Mouse (Mus musculus) midbrain, postnatal 0 days (tissue): ENCODE measurements at regions not wholly inside any gene's neighbourhood (a gene's known extent, or its start where the extent isn't known, plus 50 kb on each side); places are given as distances from the start of the nearest gene placed in this dataset.

Experiments used
- ATAC-seq: fragments of 200-750 bp; cut with Nextera tagmentation; 2 replicates; pipeline ENCODE4 v1.8.0; 2017; ENCODE audit warnings: moderate number of reproducible peaks, mild to moderate bottlenecking, moderate TSS enrichment, moderate library complexity; ENCODE audit not compliant: low FRiP score
- DNase-seq: peaks from one replicate; pipeline ENCODE4 v3.0.0-alpha.2; 2015; ENCODE audit warnings: low spot score
- H3K27ac ChIP-seq: fragments of 300-500 bp; sonication (generic); 2 replicates; pipeline ENCODE4 v1.5.1; 2014; ENCODE audit warnings: low read depth, mild to moderate bottlenecking, low read length, mixed read lengths
- H3K27me3 ChIP-seq: fragments of 300-500 bp; sonication (generic); 2 replicates; pipeline ENCODE4 v1.6.1; 2014; ENCODE audit warnings: low read length, control low read depth, mixed read lengths; ENCODE audit not compliant: insufficient read depth
- H3K36me3 ChIP-seq: fragments of 300-500 bp; sonication (generic); 2 replicates; pipeline ENCODE4 v1.6.1; 2014; ENCODE audit warnings: low read length, control low read depth, mixed read lengths; ENCODE audit not compliant: insufficient read depth
- H3K4me1 ChIP-seq: fragments of 300-500 bp; sonication (generic); 2 replicates; pipeline ENCODE4 v1.6.1; 2014; ENCODE audit warnings: mild to moderate bottlenecking, control low read depth, antibody characterized with exemption, low read length, mixed read lengths; ENCODE audit not compliant: insufficient read depth
- H3K4me2 ChIP-seq: fragments of 300-500 bp; sonication (generic); 2 replicates; pipeline ENCODE4 v1.6.1; 2014; ENCODE audit warnings: low read depth, mild to moderate bottlenecking, low read length, mixed read lengths; ENCODE audit not compliant: poor library complexity, severe bottlenecking
- H3K4me3 ChIP-seq: fragments of 300-500 bp; sonication (generic); 2 replicates; pipeline ENCODE4 v1.5.1; 2014; ENCODE audit warnings: low read depth, mild to moderate bottlenecking, low read length, moderate library complexity
- H3K9ac ChIP-seq: fragments of 300-500 bp; sonication (generic); replicated peaks from 2 replicates; pipeline ENCODE4 v1.6.1; 2014; ENCODE audit warnings: mild to moderate bottlenecking, low read length, moderate library complexity, mixed read lengths; ENCODE audit not compliant: poor library complexity, severe bottlenecking
- H3K9me3 ChIP-seq: fragments of 300-500 bp; sonication (generic); 2 replicates; pipeline ENCODE4 v1.6.1; 2016; ENCODE audit warnings: low read length, control low read depth
- CTCF ChIP-seq: IDR thresholded peaks from 2 replicates; pipeline ENCODE4 v1.5.1; 2016; ENCODE audit warnings: antibody characterized with exemption, mild to moderate bottlenecking
- WGBS: fragments of 180-500 bp; shearing (Covaris S2); extraction: QIAGEN DNeasy Blood & Tissue Kit; methylation state at CpG from one replicate; pipeline ENCODE4 v1.1.7; 2014; 5-methylcytosine and 5-hydroxymethylcytosine counted together

GRCm38 (mm10) chr3:131962870-131963269 lies 122.2 kb upstream of the Dkk2 start:
- Histone ChIP-seq H3K27me3 (no peaks in the 10 kb centered on the region), H3K36me3 (no peaks in the 10 kb centered on the region), H3K4me2 (no peak overlapping the region), H3K4me1 (no peaks in the 10 kb centered on the region), H3K9ac (no peak overlapping the region), H3K4me3 (no peak overlapping the region), H3K9me3 (no peaks in the 10 kb centered on the region), H3K27ac (no peak overlapping the region)
- WGBS, result 71% methylated on average over 2 of the region's 2 CpGs
- DNase-seq, result no peak
- no peak for ATAC-seq
- no peak for TF ChIP-seq CTCF

DNA sequence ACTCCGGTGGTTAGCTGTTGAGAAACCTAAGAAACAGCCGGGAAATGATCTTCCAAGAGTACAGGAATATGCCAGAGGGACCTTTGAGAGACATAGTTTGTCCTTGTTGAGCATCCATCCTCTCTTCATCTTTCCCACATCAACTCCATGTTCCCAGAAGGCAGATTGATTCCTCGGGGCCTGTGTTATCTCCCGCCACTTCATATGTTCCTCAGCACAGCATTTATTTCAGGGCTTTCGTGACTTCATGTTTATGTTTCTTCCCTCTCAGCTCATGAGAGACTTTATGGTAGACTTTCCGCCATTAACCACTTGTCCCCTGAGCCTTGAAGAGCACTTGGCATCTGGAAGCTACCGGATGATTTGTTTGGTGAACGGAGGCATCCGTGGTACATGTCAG lies 120.1 kb upstream of the Dkk2 start:
- DNase-seq (no peak), ATAC-seq (no peak)
- H3K9me3 ChIP-seq, result no peaks in the 10 kb centered on the region

GRCm38 (mm10) chr3:131965456-131966160 lies 119.5 kb upstream of the Dkk2 start:
- ATAC-seq (no peak), DNase-seq (no peak)
- WGBS, result 94% methylated on average over 9 of the region's 9 CpGs

More for the DNA sequence above, 120.1 kb upstream of the Dkk2 start:
- Histone ChIP-seq H3K36me3 (no peaks in the 10 kb centered on the region), H3K4me3 (no peak overlapping the region), H3K27ac (no peak overlapping the region), H3K9ac (no peak overlapping the region), H3K4me2 (no peak overlapping the region), H3K4me1 (no peaks in the 10 kb centered on the region), H3K27me3 (no peaks in the 10 kb centered on the region)
- no peak for TF ChIP-seq CTCF
- WGBS, result 98% methylated on average over 9 of the region's 9 CpGs

DNA sequence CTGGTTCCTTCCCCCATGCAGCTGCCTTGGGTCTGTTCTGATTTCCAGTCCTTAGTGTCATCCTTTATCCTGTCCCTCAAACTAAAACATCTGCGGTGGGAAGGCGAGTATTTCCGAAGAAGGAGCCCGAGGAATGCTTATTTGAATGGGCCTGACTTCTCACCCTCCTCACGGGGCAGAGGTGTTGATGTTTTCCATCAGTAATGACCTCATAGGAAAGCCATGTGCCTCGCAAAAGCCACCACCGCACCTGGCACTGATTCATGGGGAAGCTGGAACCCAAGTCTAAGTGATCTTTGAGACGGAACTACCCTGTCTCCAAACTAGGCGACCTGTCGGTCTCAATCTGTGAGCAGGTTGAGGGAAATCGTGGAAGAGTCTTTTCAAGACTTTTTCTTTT lies 117.8 kb upstream of the Dkk2 start:
- H3K9ac ChIP-seq, result no peak overlapping the region
- no peak for TF ChIP-seq CTCF
- no peak overlapping the region for H3K4me3 ChIP-seq
- DNase-seq, result no peak
- H3K9me3 ChIP-seq, result no peaks in the 10 kb centered on the region
- H3K36me3 ChIP-seq, result no peaks in the 10 kb centered on the region
- no peaks in the 10 kb centered on the region for H3K4me1 ChIP-seq
- WGBS, result 88% methylated on average over 11 of the region's 11 CpGs
- no peak overlapping the region for H3K4me2 ChIP-seq
- ATAC-seq, result no peak
- H3K27ac ChIP-seq, result no peak overlapping the region
- H3K27me3 ChIP-seq, result no peaks in the 10 kb centered on the region

More at GRCm38 (mm10) chr3:131965456-131966160, 119.5 kb upstream of the Dkk2 start:
- H3K4me2 ChIP-seq, result no peak overlapping the region
- H3K27ac ChIP-seq, result no peak overlapping the region
- H3K27me3 ChIP-seq, result no peaks in the 10 kb centered on the region
- H3K4me1 ChIP-seq, result no peaks in the 10 kb centered on the region
- H3K36me3 ChIP-seq, result no peaks in the 10 kb centered on the region
- H3K4me3 ChIP-seq, result no peak overlapping the region
- no peaks in the 10 kb centered on the region for H3K9me3 ChIP-seq
- TF ChIP-seq CTCF, result no peak
- H3K9ac ChIP-seq, result no peak overlapping the region

DNA sequence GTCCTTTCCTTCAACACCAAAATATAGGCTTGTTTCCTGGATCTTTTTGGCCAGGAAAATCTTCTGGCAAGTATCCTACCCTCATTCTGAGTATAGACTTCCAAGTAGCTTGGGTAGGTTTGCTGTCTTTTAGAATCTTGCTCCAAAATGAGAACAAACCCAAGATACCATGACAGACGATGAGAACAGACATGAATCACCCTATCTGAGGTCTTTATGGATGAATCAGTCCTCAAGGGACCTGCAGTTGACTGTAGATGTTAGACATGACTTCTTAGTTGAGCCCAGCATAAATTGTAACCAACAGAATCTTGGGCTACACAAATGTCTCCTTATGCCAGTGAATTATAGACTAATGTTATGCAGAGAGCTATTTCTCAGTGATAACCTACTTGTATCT lies 114.3 kb upstream of the Dkk2 start:
- Histone ChIP-seq H3K27ac (no peak overlapping the region), H3K4me1 (no peaks in the 10 kb centered on the region), H3K9me3 (no peaks in the 10 kb centered on the region), H3K27me3 (no peaks in the 10 kb centered on the region), H3K36me3 (no peaks in the 10 kb centered on the region), H3K4me3 (no peak overlapping the region), H3K9ac (no peak overlapping the region), H3K4me2 (no peak overlapping the region)
- TF ChIP-seq CTCF, result no peak
- no peak for ATAC-seq
- 83% methylated on average over 1 of the region's 1 CpGs for WGBS
- no peak for DNase-seq

DNA sequence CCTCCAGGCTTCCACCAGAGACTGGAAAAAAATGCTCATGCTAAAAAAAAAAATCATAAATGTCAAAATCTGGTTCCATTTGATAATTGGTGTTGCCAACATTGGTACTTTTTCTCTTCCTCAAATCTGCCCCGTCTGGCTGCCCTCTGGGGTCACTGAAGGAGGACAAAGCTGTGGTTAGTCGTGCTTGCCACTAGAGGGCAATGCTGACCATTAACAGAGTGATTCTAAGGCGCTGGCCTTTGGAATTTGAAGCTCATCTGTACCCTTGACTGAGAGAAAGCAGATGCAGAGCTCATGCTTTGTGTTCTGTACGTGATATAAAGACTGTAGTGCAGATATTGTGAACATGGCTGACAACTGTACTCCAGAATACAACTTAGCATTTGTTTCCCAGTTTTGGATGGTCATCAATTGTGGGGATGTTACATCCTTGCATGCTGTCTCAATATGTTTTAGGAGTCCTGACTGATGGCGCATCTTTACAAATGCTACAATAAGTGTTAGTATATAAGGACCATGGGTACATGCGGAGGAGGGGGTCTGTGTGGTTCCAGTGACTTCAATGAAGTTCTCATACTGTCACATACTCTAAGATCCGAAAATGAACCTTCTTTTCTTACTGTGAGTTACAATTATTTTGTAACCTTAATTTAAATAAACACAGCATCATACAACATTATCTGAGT lies 109.0 kb upstream of the Dkk2 start:
- H3K4me1 ChIP-seq, result no peaks in the 10 kb centered on the region
- H3K9ac ChIP-seq, result no peak overlapping the region
- H3K4me3 ChIP-seq, result no peak overlapping the region
- peak; percentile 88 for TF ChIP-seq CTCF
- DNase-seq, result peak; percentile 73
- ATAC-seq, result peak; percentile 85
- no peaks in the 10 kb centered on the region for H3K9me3 ChIP-seq
- no peaks in the 10 kb centered on the region for H3K27me3 ChIP-seq
- no peaks in the 10 kb centered on the region for H3K36me3 ChIP-seq
- WGBS, result 39% methylated on average over 7 of the region's 7 CpGs
- no peak overlapping the region for H3K4me2 ChIP-seq
- no peak overlapping the region for H3K27ac ChIP-seq
